Mouse (Mus musculus) mature B cell (primary cell): Measurements from ENCODE around the gene Golga7b.

Experiments used
- in situ Hi-C: fragments of 300-500 bp; cut with MboI; formaldehyde crosslinking; loops from 2 replicates; pipeline ENCODE4 v1.14.3; 2019

Gene Golga7b

DNA sequence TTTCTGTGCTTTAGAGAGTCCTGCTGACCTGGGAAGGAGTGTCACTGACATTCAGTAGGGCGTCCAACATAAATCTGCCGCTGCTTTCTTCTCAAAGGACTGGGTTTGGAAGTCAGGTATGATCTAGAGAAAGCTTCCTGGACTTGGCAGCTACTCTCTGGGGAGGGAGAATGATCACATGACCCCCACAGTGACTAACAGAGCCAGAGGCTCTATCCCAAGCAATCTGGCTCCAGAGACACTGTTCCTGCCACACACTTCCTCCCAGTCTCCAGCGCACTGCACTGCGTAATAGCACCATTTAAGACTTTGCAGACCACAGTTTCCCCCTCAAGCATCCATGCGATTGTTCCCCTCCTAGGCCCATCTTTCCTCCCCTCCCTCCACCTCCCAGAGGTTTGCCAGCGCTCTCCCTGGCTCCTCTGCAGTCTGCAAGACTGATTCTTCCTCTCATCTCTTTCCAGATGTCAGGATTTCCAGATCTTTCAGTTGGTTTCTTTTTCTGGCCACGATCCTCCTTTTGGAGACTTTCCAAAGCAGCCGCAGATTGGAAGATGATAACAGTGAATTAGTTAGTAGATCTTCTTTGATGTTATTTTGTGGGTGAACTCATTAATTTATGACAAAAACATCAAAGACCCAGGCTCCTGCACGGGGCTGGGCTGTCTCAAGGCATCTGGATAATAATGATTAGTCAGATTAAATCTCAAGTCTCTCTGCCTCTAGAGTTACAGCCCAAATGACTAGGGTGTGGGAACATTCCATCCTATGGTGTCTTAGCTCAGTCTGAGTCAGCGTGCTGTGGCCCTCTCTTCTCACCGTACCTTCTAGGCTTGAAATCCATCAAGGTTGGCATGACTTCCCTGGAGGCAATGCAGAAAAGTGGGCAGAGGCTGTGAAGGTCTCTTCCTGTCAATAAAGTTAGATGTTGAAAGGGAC, 2.9 kb downstream of the Golga7b start:
- in situ Hi-C loops = no loop called here

DNA sequence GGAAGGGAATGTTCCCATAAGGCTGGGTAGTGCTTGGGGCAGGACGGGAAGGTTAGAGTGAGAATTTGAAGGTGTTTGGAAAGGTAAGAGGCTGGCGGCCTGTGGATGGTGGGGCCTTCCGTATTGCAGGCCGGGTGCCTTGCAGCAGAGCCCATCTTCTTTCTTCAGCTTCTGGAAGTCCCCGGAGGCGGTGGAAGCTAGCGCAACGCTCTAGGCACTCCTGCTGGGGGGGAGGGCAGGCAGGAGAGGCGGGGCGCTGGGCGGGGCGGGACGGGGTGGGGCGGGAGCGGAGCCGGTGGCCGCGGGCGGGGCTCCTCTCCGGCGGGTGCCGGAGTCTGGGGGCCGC, 8.0 kb downstream of the Golga7b start:
- in situ Hi-C loops = no loop called here

DNA sequence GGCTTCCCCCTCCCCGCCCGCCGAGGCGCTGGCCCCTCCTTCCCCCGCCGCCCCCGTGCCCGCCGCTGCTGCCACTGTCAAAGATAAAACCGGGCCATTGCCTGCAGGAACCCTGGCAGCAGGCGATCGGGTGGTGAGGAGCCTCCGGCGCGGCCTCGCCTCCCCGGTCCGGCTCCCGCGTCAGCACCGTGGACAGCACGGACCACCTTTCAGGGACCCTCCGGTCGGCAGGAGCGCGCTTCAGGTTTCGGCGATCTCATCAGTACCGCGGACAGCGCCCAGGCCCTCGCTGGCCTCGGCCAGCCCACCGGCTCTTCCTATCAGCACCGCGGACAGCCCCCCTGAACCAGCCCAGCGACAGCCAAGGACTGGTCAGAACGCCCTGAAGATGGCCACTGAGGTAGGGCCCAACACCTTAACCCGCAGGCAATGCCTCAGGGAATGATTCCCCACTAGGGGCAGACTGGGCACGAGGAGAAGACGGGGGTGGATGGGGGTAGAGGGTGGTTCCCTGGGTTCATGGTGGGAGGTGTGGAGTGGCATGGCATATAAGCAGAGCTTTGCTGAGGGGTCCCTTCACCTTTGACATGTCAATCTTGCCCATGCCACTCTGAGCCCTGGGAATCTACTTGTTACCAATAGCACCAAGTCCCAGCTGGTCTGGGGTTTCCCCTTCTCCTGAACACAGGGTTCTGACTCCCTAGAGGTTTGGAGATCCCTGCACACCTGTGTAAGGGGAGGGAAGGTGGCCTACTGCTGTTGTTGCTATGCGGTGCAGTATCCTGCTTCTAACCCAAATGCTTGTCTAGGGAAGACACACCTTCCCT, 8.6 kb downstream of the Golga7b start:
- in situ Hi-C loops = no loop called here

DNA sequence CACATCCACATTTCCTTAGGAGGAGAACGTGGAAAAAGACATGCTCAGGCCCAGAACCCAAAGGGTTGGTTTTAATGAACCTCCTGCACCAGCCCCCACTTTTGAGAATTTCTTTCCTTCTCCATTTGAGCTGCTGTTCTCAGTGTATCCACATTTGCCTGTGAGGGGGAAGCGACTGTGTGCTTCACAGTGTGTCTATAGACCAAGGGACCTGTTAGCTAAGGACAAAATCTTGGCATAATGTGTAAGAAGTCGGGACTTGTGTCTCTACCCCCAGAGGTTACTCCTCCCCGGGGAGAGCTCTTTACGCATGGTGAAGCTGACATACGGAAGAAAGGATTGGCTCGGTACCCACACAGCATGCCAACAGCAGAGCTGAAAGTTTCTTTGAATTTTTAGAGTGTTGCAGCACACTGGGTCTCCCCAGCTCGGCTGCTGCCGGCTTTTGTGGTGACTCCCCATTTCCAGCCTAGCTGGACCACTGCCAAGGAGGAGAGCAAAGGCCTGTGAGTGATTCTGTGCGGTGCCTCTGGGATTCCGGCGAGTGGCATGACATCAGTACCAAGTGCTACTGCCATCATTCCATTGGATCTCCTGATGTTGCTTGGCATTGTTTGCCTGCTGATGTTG, 9.4 kb downstream of the Golga7b start:
- in situ Hi-C loops = no loop called here

DNA sequence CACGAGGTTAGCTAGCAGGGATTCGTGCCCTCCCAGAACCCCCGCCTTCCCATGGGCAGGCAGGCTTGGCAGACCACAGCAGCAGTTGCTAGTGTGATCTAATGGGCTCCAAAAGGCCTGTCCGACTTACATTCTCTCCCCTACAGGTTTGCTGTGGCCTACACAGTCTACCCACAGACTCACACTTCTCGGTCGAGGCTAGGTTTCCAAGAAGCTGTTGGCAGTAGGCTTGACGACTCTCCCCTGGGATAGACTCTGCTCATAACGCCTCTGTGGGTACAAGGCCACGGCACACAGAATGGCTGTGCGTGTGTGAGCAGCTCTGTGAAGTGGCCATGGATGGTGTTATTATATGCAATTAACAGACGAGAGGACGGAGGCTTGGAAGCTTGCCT, 9.9 kb downstream of the Golga7b start:
- in situ Hi-C loops = no loop called here

DNA sequence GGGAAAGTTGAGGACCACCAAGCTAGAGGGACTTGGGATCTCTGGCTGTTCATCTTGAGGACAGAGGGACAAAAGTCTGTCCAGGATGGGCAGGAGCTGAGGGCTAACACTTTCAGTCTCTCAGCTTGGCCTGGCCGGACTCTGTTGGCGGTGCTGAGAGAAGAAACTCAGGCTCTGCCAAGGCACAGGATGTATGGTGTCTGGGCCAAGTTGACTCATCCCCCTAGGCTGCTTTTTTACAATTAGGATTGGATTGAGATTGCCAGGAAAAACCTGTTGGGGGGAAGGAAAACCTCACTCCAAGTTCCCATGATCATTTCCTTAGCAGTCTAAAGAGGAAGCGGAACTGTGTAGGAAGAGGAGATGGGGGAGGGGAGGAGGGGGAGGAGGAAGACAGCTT, 10.7 kb downstream of the Golga7b start:
- in situ Hi-C loops = no loop called here

DNA sequence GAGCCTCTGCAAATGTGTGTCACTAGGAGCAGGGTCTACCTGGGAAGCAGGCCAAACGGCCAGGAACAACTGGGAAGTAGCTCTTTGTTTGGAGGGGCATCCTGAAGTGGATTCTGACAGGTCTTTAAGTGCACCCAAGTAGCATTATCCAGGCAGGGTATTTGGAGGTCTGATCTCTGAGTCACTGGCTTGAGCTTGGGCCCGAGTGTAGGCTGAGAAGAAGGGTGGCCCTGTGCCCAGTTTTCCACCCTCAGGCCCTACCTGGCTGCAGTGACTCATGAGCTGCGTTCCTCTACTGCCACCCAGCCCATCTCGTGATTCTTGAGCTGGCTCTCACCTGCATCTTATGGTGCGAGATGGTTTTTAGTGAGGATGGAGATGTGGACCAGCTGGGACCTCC, 11.2 kb downstream of the Golga7b start:
- in situ Hi-C loops = no loop called here

DNA sequence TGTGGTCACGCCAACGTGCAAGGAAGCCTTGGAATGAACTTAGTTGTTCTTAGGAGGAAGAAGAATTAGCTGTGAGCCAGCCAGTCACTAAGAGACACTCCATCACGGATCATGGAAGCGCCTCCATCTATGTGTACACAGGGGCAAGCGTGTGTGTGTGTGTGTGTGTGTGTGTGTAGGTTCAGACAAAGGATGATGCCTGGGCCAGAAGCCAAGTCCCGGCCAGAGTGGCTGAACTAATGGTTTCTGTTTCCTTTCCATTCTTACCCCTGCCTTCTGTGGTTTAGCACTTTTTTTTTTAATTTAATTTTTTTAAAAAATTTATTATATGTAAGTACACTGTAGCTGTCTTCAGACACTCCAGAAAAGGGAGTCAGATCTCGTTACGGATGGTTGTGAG, 13.1 kb downstream of the Golga7b start:
- in situ Hi-C loops = no loop called here

DNA sequence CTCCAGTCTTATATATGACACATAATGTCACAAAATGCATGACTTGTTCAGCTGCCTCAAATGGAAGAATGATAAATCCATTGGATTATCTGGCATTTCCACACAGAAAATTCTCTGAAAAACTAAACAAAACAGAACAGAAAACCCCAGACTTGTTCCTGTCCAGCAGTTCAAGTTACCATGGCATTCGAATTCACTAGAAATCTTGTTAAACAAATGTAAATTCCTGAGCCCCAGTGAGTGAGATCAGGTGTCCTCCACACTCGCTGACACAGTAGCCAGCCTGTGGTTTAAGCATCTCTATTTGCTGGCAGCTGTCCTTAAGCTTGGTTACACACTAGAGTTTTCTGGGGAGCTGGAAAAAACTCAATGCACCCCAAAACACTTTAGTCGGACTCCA, 16.1 kb downstream of the Golga7b start:
- in situ Hi-C loops = no loop called here

DNA sequence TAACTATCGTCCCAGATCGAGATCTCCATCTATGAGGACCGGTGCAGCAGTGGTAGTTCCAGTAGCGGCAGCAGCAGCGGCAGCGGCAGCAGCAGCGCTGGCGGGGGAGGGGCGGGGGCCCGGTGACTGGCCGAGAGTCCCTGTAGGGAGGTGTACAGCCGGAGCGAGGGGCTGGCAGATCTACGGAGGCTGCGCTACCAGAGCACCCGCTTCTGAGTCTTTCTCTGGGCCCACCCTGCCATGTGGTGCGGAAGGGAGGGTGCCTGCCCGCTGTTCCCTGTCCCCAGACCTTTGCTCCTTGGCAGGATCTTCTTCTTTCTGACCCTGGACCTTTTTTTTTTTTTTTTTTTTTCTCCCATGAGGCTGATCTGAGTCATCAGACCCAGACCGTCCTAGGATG, 21.0 kb downstream of the Golga7b start:
- in situ Hi-C loops = no loop called here

DNA sequence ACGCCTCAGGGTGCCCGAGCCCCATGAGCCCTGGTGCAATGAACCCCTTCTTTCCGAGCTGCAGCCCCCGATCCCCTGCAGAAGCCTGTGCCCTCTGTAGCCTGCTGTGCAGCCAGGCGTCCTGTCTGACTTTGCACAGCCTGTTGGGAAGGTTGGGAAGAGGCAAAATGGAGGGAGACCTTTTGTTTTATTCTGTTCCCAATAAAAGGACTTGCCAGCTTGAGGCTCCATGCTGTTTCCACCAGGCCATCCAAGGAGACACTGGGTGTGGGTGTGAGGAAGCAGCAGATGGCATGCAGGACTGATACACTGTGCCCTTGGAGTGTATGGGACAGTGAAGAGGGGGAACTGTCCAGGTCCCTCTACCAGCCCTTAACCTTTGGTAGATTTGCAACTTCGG, 22.7 kb downstream of the Golga7b start:
- in situ Hi-C loops = no loop called here

DNA sequence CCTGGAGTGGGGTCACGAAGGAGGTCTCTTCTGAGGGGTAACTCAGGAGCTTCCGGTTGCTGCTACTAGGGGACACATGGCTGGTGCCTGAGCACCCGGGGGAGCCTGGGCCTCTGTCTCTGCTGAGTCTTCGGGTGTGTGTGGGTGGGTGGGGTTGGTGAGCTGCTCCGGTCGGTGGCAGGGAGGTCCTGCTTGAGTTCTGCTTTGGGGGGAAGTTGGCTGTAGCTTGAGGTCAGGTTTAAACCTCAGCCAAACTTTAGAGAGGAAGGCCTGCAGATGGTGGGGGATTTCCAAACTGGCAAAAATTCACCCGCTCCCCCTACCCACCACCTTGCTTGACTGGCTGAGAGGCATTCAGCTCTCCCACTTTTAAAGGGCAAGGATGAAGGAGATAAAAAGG, 23.8 kb downstream of the Golga7b start:
- in situ Hi-C loops = no loop called here

DNA sequence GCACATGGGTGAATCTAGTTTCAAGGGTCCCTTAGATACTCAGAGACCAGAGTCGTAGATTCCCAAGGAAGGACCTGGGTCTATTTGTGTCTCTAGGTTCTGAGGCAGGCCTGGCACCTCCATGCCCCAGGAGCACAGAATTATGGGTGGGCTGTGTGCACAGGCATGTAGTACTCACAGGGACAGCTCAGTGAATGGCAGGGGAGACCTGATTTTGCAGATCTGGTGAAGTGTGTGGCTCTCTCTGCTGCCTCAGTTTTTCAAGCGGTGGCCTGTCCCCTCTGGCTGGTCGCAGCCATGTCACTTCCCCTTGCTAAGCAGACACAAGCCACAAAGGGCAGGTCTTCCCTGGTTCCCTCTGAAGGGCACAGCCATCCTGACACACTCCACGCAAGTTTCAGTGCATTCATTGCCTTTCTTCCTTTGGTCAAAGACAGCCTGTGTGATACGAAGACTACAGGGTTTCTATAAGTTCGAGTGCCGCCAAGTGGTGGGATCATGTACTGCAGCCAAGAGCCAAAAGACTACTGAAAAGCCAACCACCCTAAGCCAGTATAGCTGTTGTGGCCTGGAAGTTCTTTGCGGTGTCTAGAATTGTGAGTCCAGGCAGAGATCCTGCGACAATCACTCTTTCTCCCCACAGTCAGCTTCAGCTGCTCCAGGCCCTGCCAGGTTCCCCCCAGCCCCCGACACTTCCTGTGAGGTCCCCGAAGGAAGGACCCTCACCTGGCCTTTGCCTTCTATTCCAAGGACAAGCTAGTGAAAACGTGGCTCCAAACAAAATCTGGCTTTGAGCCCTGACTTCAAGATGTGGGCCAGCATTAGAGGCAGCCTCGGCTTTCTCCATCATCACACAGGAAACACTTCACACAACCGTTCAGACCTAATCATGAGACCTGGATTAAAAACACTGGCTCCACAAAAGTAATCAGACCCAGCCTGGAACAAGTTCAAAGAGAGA, 24.9 kb downstream of the Golga7b start:
- in situ Hi-C loops = no loop called here

DNA sequence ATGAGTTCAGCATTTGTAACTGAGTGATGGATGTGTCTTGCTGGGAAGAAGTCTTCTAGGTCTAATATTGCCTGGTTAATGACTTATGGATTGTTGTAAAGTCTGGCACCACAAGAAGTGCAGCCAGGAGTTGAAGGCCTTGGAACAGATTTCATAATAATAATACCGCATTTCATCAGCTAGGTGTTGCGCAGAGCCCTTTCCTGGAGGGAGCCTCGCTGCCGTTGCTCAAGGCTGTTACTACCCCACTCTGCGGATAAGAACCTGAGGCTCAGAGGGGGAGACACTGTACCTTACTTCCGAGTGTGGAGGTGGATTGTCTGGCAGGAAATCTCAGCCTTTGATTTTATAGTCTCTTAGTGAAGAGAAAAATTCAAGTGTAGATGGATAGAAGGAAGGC, 29.9 kb downstream of the Golga7b start:
- in situ Hi-C loops = no loop called here

DNA sequence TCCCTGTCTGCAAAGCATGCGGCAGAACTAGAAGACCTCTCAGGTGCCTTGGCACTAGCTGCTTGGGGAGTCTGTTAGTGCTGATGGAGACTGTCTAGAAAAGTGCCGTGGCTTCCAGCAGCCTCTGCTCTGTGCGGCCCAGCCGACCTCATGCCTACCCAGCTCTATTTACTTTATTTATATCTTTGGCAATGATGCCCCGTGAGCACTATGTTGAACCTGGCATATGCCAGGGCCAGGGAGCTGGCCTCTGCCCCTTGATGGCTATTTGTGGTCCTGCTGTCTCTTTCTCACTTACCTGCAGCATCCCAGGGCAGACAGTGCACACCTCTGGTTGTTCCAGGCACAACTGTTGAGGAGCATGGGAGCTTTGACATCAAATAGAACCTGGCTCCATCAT, 31.1 kb downstream of the Golga7b start:
- in situ Hi-C loops = no loop called here

DNA sequence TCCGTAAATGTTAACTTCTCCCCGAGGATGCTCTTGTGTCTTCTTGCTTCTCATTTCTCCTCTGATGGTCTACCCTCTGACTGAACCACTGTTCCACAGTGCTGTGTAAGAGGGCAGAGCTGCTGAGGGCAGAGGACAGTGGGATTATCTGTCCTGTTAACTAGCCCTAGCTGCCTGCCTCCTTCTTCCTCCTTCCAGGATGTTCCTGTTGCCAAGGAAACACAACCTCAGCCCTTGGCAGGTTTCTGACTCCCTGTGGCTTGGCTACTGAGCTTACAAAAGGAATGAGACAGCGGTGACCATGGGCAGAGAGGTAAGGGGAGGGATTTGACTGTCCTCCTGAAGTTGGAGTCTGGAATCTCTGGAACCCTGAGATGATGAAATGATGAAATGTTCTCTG, 32.2 kb downstream of the Golga7b start:
- in situ Hi-C loops = no loop called here

DNA sequence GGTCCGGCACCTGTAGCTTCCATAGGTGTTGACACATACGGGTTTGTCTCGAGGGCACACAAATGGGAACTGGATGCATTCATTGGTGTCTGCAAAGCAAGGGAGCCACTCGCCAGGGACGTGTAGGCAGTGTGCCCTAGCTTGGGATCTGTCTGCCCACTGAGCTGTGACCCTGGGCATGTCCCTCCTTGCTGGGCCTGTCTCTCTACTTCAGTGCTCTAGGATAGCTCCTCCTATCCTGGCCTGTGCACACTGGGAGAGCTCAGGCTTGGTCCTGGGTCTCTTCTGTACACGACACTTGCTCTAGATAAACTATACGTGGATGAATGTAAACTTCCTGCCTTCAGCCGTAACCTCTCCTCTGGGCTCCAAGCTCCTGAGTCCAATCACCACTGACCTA, 36.8 kb downstream of the Golga7b start:
- in situ Hi-C loops = no loop called here

DNA sequence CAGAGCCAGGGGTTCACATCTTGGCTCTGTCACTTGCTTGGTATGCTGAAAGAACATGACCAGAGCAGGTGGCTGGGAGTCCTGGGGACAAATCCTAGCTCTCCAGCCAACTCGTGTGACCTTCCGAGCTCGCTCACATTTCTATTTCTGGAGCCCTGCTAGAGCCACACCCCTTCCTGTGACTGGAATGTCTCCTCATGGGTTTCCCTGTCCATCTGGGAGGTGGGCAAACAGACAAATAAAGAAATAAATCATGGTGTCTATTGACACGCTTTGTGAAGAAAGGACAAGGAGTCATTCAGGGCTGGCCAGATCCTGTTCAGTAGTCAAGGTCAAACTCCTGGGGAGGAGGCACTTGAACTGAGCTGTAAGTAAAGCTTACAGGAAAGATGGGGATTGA, 41.0 kb downstream of the Golga7b start:
- in situ Hi-C loops = no loop called here

DNA sequence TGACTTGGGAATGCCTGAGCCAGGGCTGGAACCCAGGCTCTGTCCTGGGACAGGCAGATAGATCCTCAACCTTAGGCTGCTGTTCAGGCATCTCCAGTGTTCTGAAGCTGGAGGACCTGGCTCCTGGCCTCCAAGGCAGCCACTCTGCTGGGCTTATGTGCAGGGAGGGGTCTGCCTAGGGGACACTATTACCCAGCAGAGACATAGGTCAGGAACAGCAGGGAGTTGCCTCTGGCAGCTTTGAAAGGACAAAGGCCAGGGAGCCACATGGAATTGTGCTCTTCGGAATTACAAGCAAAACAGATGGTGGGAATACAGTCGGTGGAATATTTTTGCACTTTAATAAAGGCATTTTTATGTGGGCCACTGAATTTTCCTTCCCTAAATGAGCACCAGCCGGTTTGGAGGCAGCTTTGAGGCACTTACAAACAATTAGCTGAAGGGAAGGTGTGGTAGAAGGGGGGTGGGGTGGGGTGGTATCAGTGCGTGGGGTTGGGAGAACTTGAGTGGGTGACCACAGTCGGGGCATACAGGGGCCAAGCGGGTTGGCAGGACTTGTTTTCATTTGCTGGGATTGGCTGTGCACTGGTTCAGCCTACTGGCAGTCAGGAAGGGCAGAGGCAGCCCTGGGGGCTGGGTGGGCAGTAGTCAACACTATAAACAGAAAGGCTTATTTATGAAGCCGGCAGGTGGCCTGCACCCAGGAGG, 43.7 kb downstream of the Golga7b start:
- in situ Hi-C loops = no loop called here

DNA sequence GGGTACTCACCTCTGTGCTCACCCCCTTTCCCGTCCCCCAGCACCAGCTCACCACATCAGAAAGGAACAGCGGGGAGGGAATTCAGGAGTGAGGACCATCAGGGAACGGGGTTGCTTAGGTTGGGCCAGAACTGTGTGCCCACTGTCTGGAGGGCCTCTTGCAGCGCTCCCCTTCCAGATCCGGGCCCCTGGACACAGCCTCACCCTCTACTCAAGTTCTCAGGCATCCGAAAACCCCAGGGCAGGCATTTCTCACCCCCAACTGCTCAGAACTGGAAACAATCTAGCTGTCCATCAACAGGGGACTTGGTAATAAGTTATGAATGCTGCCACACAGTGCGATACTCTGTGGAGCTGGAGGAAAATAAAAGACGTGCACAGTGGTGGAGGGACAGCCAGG, 44.7 kb downstream of the Golga7b start:
- in situ Hi-C loops = no loop called here

DNA sequence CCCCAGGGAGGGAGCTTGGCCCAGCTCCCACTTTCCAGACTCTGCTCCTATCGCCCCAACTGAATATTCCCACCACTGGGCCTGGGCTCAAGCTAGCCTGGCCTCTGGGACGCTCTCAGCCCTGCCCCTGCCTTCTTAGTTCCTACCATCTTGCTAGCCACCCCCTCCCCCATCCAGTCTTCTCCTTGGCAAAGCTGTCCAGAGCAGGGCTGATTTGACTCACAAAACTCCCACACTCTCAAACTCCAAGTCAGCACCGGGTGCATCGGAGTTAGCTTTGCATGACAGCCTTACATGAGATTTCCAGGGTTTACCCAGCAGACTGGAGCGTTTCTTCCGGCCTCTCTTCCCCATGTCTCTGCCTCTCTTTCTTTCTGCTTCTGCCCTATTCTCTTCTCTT, 45.8 kb downstream of the Golga7b start:
- in situ Hi-C loops = no loop called here
